Mouse (Mus musculus) heart, embryonic 14.5 days (tissue): ENCODE data around the gene Tstd2. TPM values are rescaled to one million over a fixed set of nuclear protein-coding genes. Genes with fewer than 3 reads are reported as not detected.

Experiments
- ATAC-seq: fragments of 200-750 bp; cut with Nextera tagmentation; 2 replicates; pipeline ENCODE4 v1.8.0; 2017; ENCODE audit warnings: low read depth, moderate TSS enrichment; ENCODE audit not compliant: insufficient number of reproducible peaks, insufficient read depth, low FRiP score
- H3K27ac ChIP-seq, 2 experiments: fragments of 200-500 bp in 1 of 2; fragments of 300-500 bp in 1 of 2; sonication (generic) in 1 of 2; replicated peaks in 1 of 2; 2 replicates each; pipeline ENCODE4 v1.5.1; 2012 to 2014; ENCODE audit warnings: low read depth in 2 of 2, low read length in 2 of 2, control low read depth in 1 of 2, mild to moderate bottlenecking in 1 of 2, mixed read lengths in 1 of 2; ENCODE audit not compliant: control insufficient read depth in 1 of 2, insufficient read depth in 1 of 2
- H3K27me3 ChIP-seq: fragments of 300-500 bp; sonication (generic); 2 replicates; pipeline ENCODE4 v1.6.1; 2014; ENCODE audit warnings: mild to moderate bottlenecking, low read length, control low read depth; ENCODE audit not compliant: control insufficient read depth, insufficient read depth
- H3K36me3 ChIP-seq: fragments of 300-500 bp; sonication (generic); 2 replicates; pipeline ENCODE4 v1.6.1; 2014; ENCODE audit warnings: mild to moderate bottlenecking, control low read depth, low read length, mixed read lengths; ENCODE audit not compliant: control insufficient read depth, insufficient read depth
- H3K4me1 ChIP-seq, 2 experiments: fragments of 200-500 bp in 1 of 2; fragments of 300-500 bp in 1 of 2; sonication (generic) in 1 of 2; 2 replicates each; pipeline ENCODE4 v1.6.1; 2012 to 2014; ENCODE audit warnings: low read length in 2 of 2, control low read depth in 1 of 2, mixed read lengths in 1 of 2; ENCODE audit not compliant: control insufficient read depth in 2 of 2, insufficient read depth in 2 of 2
- H3K4me2 ChIP-seq: fragments of 300-500 bp; sonication (generic); 2 replicates; pipeline ENCODE4 v1.6.1; 2014; ENCODE audit warnings: mild to moderate bottlenecking, low read length
- H3K4me3 ChIP-seq, 2 experiments: fragments of 200-500 bp in 1 of 2; fragments of 300-500 bp in 1 of 2; sonication (generic) in 1 of 2; 2 replicates each; pipeline ENCODE4 v1.5.1; 2012 to 2014; ENCODE audit warnings: low read length in 2 of 2, mild to moderate bottlenecking in 2 of 2, control low read depth in 1 of 2, low read depth in 1 of 2, moderate library complexity in 1 of 2; ENCODE audit not compliant: control insufficient read depth in 1 of 2, insufficient read depth in 1 of 2
- H3K9ac ChIP-seq: fragments of 300-500 bp; sonication (generic); 2 replicates; pipeline ENCODE4 v1.6.1; 2014; ENCODE audit warnings: mild to moderate bottlenecking, low read length
- H3K9me3 ChIP-seq: fragments of 300-500 bp; sonication (generic); 2 replicates; pipeline ENCODE4 v1.6.1; 2016; ENCODE audit warnings: low read length, control low read depth; ENCODE audit not compliant: control insufficient read depth
- WGBS: fragments of 180-500 bp; shearing (Covaris S2); extraction: QIAGEN DNeasy Blood & Tissue Kit; methylation state at CpG from one replicate; pipeline ENCODE4 v1.1.7; 2014; 5-methylcytosine and 5-hydroxymethylcytosine counted together
- polyA plus RNA-seq: library from polyadenylated mRNA; unstranded; fragments of >200 nt; fragmentation: Nextera tagmentation; extraction: Ambion mirVana; gene quantifications from 2 replicates; pipeline ENCODE4 v1.2.1, GENCODE M21; 2014

Tstd2 gene
- polyA plus RNA-seq = 24.3 and 25.0 TPM in 2 replicates

DNA sequence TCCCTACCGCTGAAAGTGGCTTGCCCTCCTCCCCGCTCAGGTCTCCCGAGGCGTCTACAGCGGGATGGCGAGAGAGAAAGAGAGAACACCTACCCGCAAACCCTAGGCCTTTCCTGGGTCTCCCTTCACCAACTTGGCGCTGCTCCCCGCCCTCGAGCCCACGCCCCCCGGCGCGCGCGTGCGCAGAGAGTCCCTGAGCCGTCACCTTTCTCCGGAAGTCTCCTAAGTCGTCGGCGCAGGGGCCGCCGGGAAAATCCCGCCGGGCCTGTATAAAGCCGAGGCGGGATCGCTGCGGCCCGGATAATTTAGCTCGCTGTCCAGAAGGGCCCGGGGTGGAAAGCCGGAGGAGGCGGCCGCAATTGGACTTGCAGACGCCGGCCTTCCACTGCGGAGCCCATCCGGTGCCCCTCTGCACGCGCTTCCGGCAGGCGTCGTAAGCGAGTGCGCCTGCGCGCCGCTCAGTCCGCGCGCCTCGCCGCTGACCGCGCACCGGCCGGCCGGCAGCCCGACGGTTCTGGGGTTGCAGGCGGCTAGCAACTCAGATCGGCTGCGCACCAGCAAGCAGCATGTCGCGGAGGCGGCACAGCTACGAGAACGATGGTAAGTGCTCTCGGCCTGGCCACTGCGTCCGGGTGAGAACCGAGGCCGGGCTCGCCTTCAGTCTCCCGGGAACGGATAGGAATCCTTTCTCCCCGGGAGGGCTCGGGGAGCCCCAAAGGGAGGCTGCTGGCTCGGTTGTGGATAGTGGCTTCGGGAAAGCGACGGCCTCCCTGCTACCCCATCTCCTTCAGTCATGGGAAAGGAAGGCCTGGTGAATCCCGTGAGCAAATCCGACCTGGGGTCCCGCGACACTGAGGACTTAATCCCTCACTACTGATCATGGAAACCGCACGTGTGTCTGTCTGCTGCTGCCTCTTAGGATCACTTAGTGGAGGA is at the start of gene Tstd2, which contains the start of gene Ncbp1:
Gene Tstd2 (minus strand): TSS at position 408 of the 936 bp plus-strand sequence.
Gene Ncbp1 (plus strand): TSS at position 327 of the 936 bp plus-strand sequence.
- peaks cover 3 to 24% of the 10 kb centered on the region in 2 experiments for H3K4me1 ChIP-seq
- peak within 1 kb of the TSS; percentile 80 for H3K4me2 ChIP-seq
- peak within 1 kb of the TSS; percentile 53 to 98 for H3K4me3 ChIP-seq
- peak within 1 kb of the TSS; percentile 96 to 98 for H3K27ac ChIP-seq
- peaks cover 28% of the 10 kb centered on the region for H3K36me3 ChIP-seq
- peak; percentile 85 for ATAC-seq
- no peaks in the 10 kb centered on the region for H3K27me3 ChIP-seq
- under 1% methylated on average over 74 of the region's 90 CpGs for WGBS
- peak within 1 kb of the TSS; percentile 80 for H3K9ac ChIP-seq
- H3K9me3 ChIP-seq = no peaks in the 10 kb centered on the region

DNA sequence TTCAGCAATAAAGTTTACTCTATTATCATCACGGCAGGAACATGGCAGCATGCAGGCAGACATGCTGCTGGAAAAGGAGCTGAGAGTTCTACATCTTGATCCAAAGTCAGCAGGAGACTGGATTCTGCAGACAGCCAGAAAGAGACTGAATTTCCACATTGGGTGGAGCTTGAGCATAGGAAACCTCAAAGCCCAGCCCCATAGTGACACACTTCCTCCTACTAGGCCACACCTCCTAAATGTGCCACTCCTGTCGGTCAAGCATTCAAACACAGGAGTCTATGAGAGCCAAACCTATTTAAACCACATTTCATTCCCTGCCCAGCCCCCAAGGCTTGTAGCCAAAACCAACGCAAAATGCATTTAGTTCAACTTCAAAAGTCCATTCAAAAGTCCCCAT is 48.0 kb upstream of the Tstd2 start:
- no peak overlapping the region for H3K9ac ChIP-seq
- peaks cover 77% of the 10 kb centered on the region for H3K36me3 ChIP-seq
- no peaks in the 10 kb centered on the region for H3K27me3 ChIP-seq
- H3K4me2 ChIP-seq = no peak overlapping the region
- ATAC-seq = no peak
- no peak overlapping the region for H3K4me3 ChIP-seq
- H3K27ac ChIP-seq = no peak overlapping the region
- H3K9me3 ChIP-seq = no peaks in the 10 kb centered on the region
- H3K4me1 ChIP-seq = no peaks in the 10 kb centered on the region
- 75% methylated on average over 3 of the region's 3 CpGs for WGBS

DNA sequence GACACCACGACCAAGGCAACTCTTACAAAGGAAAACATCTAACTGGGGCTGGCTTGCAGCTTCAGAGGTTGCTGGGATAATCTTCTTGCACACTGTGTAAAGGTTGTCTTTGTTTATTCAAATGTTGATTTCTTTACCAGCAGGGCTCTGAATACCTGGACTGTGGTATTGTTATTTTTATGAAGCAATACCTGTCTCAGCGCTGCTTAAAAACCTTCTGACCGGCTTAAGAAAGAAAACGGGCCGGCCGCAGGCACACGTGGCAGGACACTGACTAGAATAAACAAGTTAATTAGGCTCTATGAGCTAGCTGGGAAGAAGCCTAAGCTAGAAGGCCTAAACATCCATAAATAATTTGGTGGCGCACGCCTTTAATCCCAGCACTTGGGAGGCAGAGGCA is 47.4 kb upstream of the Tstd2 start:
- Histone ChIP-seq H3K9ac (no peak overlapping the region), H3K36me3 (peaks cover 78% of the 10 kb centered on the region), H3K27ac (no peak overlapping the region), H3K4me1 (no peaks in the 10 kb centered on the region), H3K4me2 (no peak overlapping the region), H3K9me3 (no peaks in the 10 kb centered on the region), H3K4me3 (no peak overlapping the region), H3K27me3 (no peaks in the 10 kb centered on the region)
- no peak for ATAC-seq
- 90% methylated on average over 9 of the region's 9 CpGs for WGBS

DNA sequence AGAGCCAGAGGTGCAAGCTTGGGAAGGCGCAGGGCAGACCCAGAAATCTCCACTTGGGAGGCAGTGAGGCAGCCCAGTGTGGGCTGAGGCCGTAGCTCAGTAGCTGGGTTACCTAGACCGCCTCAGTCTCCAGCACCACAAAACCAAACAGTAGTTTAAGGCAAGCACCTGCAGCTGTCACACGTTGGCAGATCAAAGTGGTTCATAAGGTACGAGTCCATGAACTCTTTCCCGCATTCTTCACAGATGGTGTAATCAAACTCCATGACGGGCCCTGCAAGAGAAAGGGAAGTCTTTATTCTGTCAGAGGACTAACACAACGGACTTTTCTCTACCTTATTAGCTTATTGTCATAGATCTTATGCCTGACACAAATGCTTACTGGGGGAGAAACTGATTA is 46.9 kb upstream of the Tstd2 start:
- peaks cover 78% of the 10 kb centered on the region for H3K36me3 ChIP-seq
- no peaks in the 10 kb centered on the region for H3K9me3 ChIP-seq
- no peak for ATAC-seq
- 68% methylated on average over 8 of the region's 8 CpGs for WGBS
- no peaks in the 10 kb centered on the region for H3K27me3 ChIP-seq
- no peak overlapping the region for H3K4me2 ChIP-seq
- no peak overlapping the region for H3K9ac ChIP-seq
- no peaks in the 10 kb centered on the region for H3K4me1 ChIP-seq
- no peak overlapping the region for H3K27ac ChIP-seq
- H3K4me3 ChIP-seq = no peak overlapping the region

DNA sequence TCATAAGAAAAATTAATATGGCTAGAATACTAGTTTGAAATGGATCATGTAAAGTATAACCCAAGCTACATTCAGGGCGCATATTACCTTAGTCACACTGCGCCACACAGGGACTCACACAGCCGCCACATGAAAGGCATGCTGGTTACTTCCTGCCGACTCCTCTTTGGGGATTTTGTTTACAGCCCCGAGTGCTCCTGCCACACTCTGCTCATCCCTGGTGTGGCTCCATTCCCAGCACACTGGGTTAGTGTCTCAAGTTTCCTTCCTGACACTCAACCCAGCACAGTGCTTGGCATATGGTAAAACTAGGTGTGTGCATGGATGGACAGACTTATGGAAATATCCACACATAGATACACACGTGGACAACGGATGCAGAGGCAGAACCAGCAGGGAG is 43.7 kb upstream of the Tstd2 start:
- H3K4me2 ChIP-seq = no peak overlapping the region
- peaks cover 88% of the 10 kb centered on the region for H3K36me3 ChIP-seq
- H3K27me3 ChIP-seq = no peaks in the 10 kb centered on the region
- ATAC-seq = no peak
- H3K4me1 ChIP-seq = no peaks in the 10 kb centered on the region
- H3K9me3 ChIP-seq = no peaks in the 10 kb centered on the region
- 86% methylated on average over 7 of the region's 7 CpGs for WGBS
- no peak overlapping the region for H3K27ac ChIP-seq
- H3K9ac ChIP-seq = no peak overlapping the region
- no peak overlapping the region for H3K4me3 ChIP-seq

DNA sequence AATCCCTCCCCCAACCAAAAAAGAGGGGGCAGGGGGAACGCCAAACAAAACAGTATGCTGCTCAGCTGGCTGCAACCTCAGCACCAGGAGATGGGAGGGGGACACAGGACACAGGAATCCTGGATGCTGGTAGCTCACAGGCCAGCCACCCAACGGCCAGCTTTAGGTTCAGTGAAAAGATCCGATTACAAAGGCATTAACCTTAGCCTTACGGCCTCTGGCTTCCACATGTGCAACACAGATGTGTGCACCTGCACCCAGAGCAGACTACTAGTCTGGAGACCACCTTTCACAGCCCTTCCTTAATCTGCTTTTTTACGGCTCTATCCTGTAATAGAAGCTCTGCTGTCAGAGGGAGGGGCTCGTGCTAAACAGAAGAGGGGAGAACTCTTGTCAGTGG is 42.7 kb upstream of the Tstd2 start:
- Histone ChIP-seq H3K36me3 (peaks cover 97% of the 10 kb centered on the region), H3K9me3 (no peaks in the 10 kb centered on the region), H3K9ac (no peak overlapping the region), H3K4me3 (no peak overlapping the region), H3K27me3 (no peaks in the 10 kb centered on the region), H3K4me1 (no peaks in the 10 kb centered on the region), H3K4me2 (no peak overlapping the region), H3K27ac (no peak overlapping the region)
- ATAC-seq = no peak
- 86% methylated on average over 6 of the region's 6 CpGs for WGBS

DNA sequence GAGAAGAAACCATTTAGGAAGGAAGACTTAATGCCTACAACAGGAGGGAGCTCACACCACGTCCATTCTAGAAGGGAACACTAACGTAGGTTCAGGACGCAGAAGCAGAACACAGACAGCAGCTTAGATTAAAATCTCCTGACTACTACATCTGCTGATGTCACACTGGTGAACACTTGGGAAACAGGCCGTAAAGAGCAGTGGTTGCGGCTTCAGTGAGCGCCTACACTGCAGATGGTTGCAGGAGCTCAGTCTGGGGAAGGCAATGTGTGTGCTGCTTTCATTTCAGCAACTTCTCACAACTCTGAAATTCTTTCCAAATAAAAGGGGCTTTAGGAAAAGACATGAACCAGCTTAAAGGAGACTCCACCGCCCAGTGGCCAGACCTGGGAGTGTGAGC is 39.0 kb upstream of the Tstd2 start:
- no peak overlapping the region for H3K9ac ChIP-seq
- H3K36me3 ChIP-seq = peaks cover 97% of the 10 kb centered on the region
- no peak overlapping the region for H3K4me2 ChIP-seq
- H3K4me1 ChIP-seq = no peaks in the 10 kb centered on the region
- no peak overlapping the region for H3K27ac ChIP-seq
- H3K27me3 ChIP-seq = no peaks in the 10 kb centered on the region
- WGBS = 86% methylated on average over 7 of the region's 7 CpGs
- H3K4me3 ChIP-seq = no peak overlapping the region
- ATAC-seq = no peak
- no peaks in the 10 kb centered on the region for H3K9me3 ChIP-seq
